In genomic region chr9:24513290-24514077, GRCm38 (mm10) we compare ENCODE assay signal across 30 mouse cellular contexts. TPM values are rescaled to one million over a fixed set of nuclear protein-coding genes. Genes with fewer than 3 reads are reported as not detected.
DNase-seq lines count a peak whose midpoint lies in the region; ATAC-seq and TF ChIP-seq lines count a peak whose summit lies in the region.
"Had no signal": no experiment of that assay in that cellular context is flagged by ENCODE, and none has a peak within 500 bp of the region (broad histone marks: within the 10 kb centered on the region; RNA-seq: fewer than 3 reads in every experiment).

No protein-coding gene starts in this region.

- peak; percentile 48 for DNase-seq in embryonic facial prominence, embryonic 14.5 days (ENCODE audit: low spot score)
- no peak for DNase-seq in embryonic facial prominence, embryonic 10.5 days (ENCODE audit: low spot score)
- peak; percentile 68 for DNase-seq in Patski (ENCODE audit: low read depth, low spot score)
- DNase-seq in adrenal gland, postnatal 14 days, result peak; percentile 71
- no peak for DNase-seq in kidney, postnatal 25 days
- DNase-seq in cerebellum, adult 18-20 months, result no peak
- DNase-seq: cerebellum, adult 8-10 months; cerebellum, postnatal 36 days; forebrain, postnatal 0 days; heart, postnatal 14 days; kidney, adult 8-10 months; layer of hippocampus, adult 9-11 months; lung, postnatal 36 days; right cerebral cortex, postnatal 4 days; thymus, adult 18-20 months; thymus, postnatal 25 days had no signal

- in situ Hi-C loops in Patski (cut with MboI; ENCODE audit: low pct_unique_long_range_greater_than_20kb), result loop anchor here (10.0 to 25.0 kb wide), 4 partner anchors 826 to 1251 kb away; no protein-coding TSS in a partner anchor

- no peak for ATAC-seq in embryonic facial prominence, embryonic 14.5 days (ENCODE audit: low read depth)
- ATAC-seq in Patski, result peak; percentile 67
- ATAC-seq: activated CD4-positive, CD25-positive, alpha-beta regulatory T cell, adult 4 months; CD4-positive, CD25-positive, alpha-beta regulatory T cell, adult 4 months; forebrain, postnatal 0 days; hindbrain, postnatal 0 days; intestine, embryonic 15.5 days had no signal

- H3ac ChIP-seq in myocyte (ENCODE audit: control insufficient read depth, insufficient read length), result no peak overlapping the region

- H3K9me3 ChIP-seq in embryonic facial prominence, embryonic 14.5 days (ENCODE audit: control insufficient read depth, low read length), result no peaks in the 10 kb centered on the region
- H3K9me3 ChIP-seq in embryonic facial prominence, embryonic 10.5 days, result no peaks in the 10 kb centered on the region
- H3K9me3 ChIP-seq: embryonic facial prominence, embryonic 12.5 days; forebrain, embryonic 12.5 days; intestine, embryonic 15.5 days; limb, embryonic 10.5 days; limb, embryonic 15.5 days; neural tube, embryonic 13.5 days had no signal

- CTCF ChIA-PET in Patski (lab: Charles Lee), result interaction anchor here (1.0 kb wide), 1 partner anchor 10 kb away, joined by 3 read pairs; no protein-coding TSS in a partner anchor

- POLR2A ChIA-PET in Patski (lab: Charles Lee), result no interaction called here

- no peak overlapping the region for H3K4me2 ChIP-seq in embryonic facial prominence, embryonic 14.5 days (ENCODE audit: low read depth, low read length)
- H3K4me2 ChIP-seq in myocyte (ENCODE audit: low read depth), result peak overlapping the region; percentile 9
- H3K4me2 ChIP-seq: embryonic facial prominence, embryonic 12.5 days; forebrain, embryonic 12.5 days; intestine, embryonic 15.5 days; limb, embryonic 15.5 days; midbrain, embryonic 11.5 days; neural tube, embryonic 13.5 days had no signal

- no peak overlapping the region for H3K27ac ChIP-seq in embryonic facial prominence, embryonic 14.5 days (replicated peaks; ENCODE audit: low read depth, low read length)
- H3K27ac ChIP-seq in embryonic facial prominence, embryonic 10.5 days (replicated peaks), result no peak overlapping the region
- H3K27ac ChIP-seq: embryonic facial prominence, embryonic 12.5 days; forebrain, embryonic 12.5 days; hindbrain, postnatal 0 days; intestine, embryonic 15.5 days; kidney, postnatal 0 days; limb, embryonic 10.5 days; limb, embryonic 15.5 days; neural tube, embryonic 13.5 days; stomach, postnatal 0 days had no signal

- no peak overlapping the region for H3K9ac ChIP-seq in embryonic facial prominence, embryonic 14.5 days (ENCODE audit: low read depth, low read length)
- H3K9ac ChIP-seq: embryonic facial prominence, embryonic 12.5 days; forebrain, embryonic 12.5 days; forebrain, postnatal 0 days; intestine, embryonic 15.5 days; limb, embryonic 15.5 days; neural tube, embryonic 13.5 days had no signal

- H3K79me2 ChIP-seq in myocyte (ENCODE audit: control insufficient read depth, insufficient read depth), result no peaks in the 10 kb centered on the region

- no peak overlapping the region for H3K4me3 ChIP-seq in embryonic facial prominence, embryonic 14.5 days (ENCODE audit: low read depth, low read length)
- no peak overlapping the region for H3K4me3 ChIP-seq in embryonic facial prominence, embryonic 10.5 days
- no peak overlapping the region for H3K4me3 ChIP-seq in myocyte
- H3K4me3 ChIP-seq: embryonic facial prominence, embryonic 12.5 days; erythroblast, embryonic 14.5 days; forebrain, embryonic 12.5 days; intestine, embryonic 15.5 days; limb, embryonic 10.5 days; limb, embryonic 15.5 days; neural tube, embryonic 13.5 days had no signal

- no peaks in the 10 kb centered on the region for H3K27me3 ChIP-seq in embryonic facial prominence, embryonic 14.5 days (replicated peaks; ENCODE audit: control insufficient read depth, insufficient read depth, low read length)
- H3K27me3 ChIP-seq in embryonic facial prominence, embryonic 10.5 days (replicated peaks; ENCODE audit: low read depth, poor library complexity, severe bottlenecking), result no peaks in the 10 kb centered on the region
- no peaks in the 10 kb centered on the region for H3K27me3 ChIP-seq in Patski
- H3K27me3 ChIP-seq in myocyte (ENCODE audit: control insufficient read depth, insufficient read depth, insufficient read length), result no peaks in the 10 kb centered on the region
- H3K27me3 ChIP-seq: embryonic facial prominence, embryonic 12.5 days; forebrain, embryonic 12.5 days; intestine, embryonic 15.5 days; limb, embryonic 15.5 days; neural tube, embryonic 13.5 days had no signal

- no peaks in the 10 kb centered on the region for H3K36me3 ChIP-seq in embryonic facial prominence, embryonic 14.5 days (ENCODE audit: control insufficient read depth, insufficient read depth, low read length)
- H3K36me3 ChIP-seq in embryonic facial prominence, embryonic 10.5 days (replicated peaks), result no peaks in the 10 kb centered on the region
- H3K36me3 ChIP-seq in myocyte (ENCODE audit: control insufficient read depth, insufficient read depth), result no peaks in the 10 kb centered on the region
- H3K36me3 ChIP-seq: embryonic facial prominence, embryonic 12.5 days; forebrain, embryonic 12.5 days; intestine, embryonic 15.5 days; limb, embryonic 10.5 days; limb, embryonic 15.5 days; neural tube, embryonic 13.5 days had no signal

- no peak for TF ChIP-seq POLR2A in myocyte (IDR thresholded peaks at IDR 0.05; ENCODE audit: insufficient read length, low read depth)

- H3K4me1 ChIP-seq in embryonic facial prominence, embryonic 14.5 days (ENCODE audit: control insufficient read depth, insufficient read depth, low read length), result no peaks in the 10 kb centered on the region
- H3K4me1 ChIP-seq in embryonic facial prominence, embryonic 10.5 days, result no peaks in the 10 kb centered on the region
- H3K4me1 ChIP-seq: embryonic facial prominence, embryonic 12.5 days; forebrain, embryonic 12.5 days; intestine, embryonic 15.5 days; limb, embryonic 10.5 days; limb, embryonic 15.5 days; neural tube, embryonic 13.5 days had no signal

- 66% methylated on average over 9 of the region's 9 CpGs for WGBS in embryonic facial prominence, embryonic 14.5 days
- 81% methylated on average over 9 of the region's 9 CpGs for WGBS in embryonic facial prominence, embryonic 10.5 days

- no peak for TF ChIP-seq CTCF in Patski (IDR thresholded peaks at IDR 0.05)

TF ChIP-seq in myocyte, 11 proteins besides CTCF, POLR2A, EP300 and RAD21:
- TF ChIP-seq MYOD1 (IDR thresholded peaks at IDR 0.05; ENCODE audit: control insufficient read depth in 1 of 3, insufficient read length in 2 of 3, low read depth in 2 of 3) (no peak), TCF12 (IDR thresholded peaks at IDR 0.05; ENCODE audit: insufficient read depth, poor library complexity, severe bottlenecking) (no peak), E2F4 (IDR thresholded peaks at IDR 0.05; ENCODE audit: insufficient read depth) (no peak), MYOG (IDR thresholded peaks at IDR 0.05; ENCODE audit: control insufficient read depth in 1 of 3, insufficient read depth in 1 of 3, insufficient read length in 2 of 3, low read depth in 2 of 3) (no peak), REST (IDR thresholded peaks at IDR 0.05; ENCODE audit: insufficient read depth, insufficient read length) (no peak), POLR2AphosphoS2 (IDR thresholded peaks at IDR 0.05; ENCODE audit: insufficient read length, low read depth) (no peak), CEBPB (IDR thresholded peaks at IDR 0.05; ENCODE audit: insufficient read depth, poor library complexity, severe bottlenecking) (no peak), MAX (IDR thresholded peaks at IDR 0.05; ENCODE audit: low read depth) (no peak), USF1 (IDR thresholded peaks at IDR 0.05; ENCODE audit: low read depth) (no peak), SRF (IDR thresholded peaks at IDR 0.05; ENCODE audit: control insufficient read depth, insufficient read length, low read depth) (no peak), TCF3 (IDR thresholded peaks at IDR 0.05; ENCODE audit: insufficient read length, low read depth) (no peak)

RNA-seq across cellular contexts. Expression of gene Dpy19l1, which starts 10.5 kb away (rescaled TPM):
- polyA plus RNA-seq in embryonic facial prominence, embryonic 14.5 days (2014; fragmentation: Nextera tagmentation; extraction: Ambion mirVana), result 19.2 and 20.2 TPM in 2 replicates
- 9.2 and 9.7 TPM in 2 replicates for polyA plus RNA-seq in embryonic facial prominence, embryonic 10.5 days (2016; fragmentation: Nextera tagmentation; extraction: Ambion mirVana)
- 25.4 TPM for polyA plus RNA-seq in Patski (2021)
- 38.9 and 45.8 TPM in 2 replicates for total RNA-seq in adrenal gland, postnatal 14 days (2021)
- 17.3 TPM for polyA plus RNA-seq in myocyte (2012; fragmentation: generic; extraction: Trizol)

Comparison
In these comparisons a context has a peak if more than half of its experiments do, and no peak if none do; other contexts are left out.
1. DNase-seq: peak in embryonic facial prominence, embryonic 14.5 days (single experiment), Patski (single experiment) and adrenal gland, postnatal 14 days (single experiment); none in embryonic facial prominence, embryonic 10.5 days (single experiment), kidney, postnatal 25 days (0 of 2) and cerebellum, adult 18-20 months (0 of 2).